Mouse (Mus musculus) adrenal gland, postnatal 0 days (tissue): ENCODE results near the gene Lrrc74b. TPM values are rescaled to one million over a fixed set of nuclear protein-coding genes. Genes with fewer than 3 reads are reported as not detected.

Experiments used
- polyA plus RNA-seq: library from polyadenylated mRNA; unstranded; fragments of >200 nt; fragmentation: Nextera tagmentation; extraction: Ambion mirVana; gene quantifications from 2 replicates; pipeline ENCODE4 v1.2.1, GENCODE M21; 2015

Gene Lrrc74b
- 0.30 and 0.52 TPM in 2 replicates for polyA plus RNA-seq

DNA sequence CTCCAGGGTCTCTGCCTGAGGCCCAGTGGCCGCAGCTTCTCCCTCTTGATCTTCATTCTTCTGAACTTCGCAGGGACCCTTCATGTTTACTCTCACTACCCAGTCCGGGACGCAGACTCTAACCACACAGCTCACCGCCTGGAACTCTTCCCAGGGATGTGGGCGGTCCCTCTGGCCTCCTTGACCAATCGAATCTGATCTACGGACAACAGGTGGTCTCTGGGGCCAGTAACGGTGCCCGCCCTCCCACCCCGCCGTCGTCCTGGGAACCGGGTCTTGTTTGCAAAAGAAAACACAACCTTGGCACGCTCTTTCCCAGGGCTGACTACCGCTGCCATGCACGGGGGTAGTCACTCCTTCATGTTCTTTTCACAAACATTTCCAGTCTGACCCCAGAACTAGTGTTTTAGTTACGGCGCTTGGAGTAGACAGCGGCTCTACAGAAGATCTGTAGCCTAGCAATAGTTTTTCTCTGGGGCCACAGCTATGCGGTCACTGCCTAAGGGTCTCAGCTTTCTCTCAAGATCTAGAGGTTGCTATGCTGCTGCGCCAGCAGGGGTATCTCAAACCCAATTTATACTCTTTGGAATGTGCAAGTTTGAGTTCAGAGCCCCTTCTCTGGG, at the start of gene Lrrc74b:
Gene Lrrc74b, minus strand, starts transcription at position 120 of the 623 bp plus-strand sequence.

DNA sequence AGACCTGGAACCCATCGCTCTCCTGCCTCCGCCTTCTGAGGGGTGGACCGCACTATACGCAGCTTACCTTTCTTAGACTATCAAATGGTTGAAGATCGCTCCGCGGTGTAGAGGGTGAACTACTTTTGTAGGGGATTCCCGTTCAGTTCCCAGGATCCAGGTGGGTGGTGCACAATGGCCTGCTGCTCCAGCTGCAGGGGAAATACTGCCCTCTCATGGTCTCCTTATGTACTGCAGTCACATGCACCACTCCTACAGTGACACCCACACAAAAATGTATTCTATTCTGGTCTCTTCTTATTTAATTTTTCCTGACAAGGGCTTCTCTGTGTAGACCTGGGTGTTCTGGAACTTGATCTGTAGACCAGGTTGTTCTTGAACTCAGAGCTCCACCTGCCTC, 22.0 kb upstream of the Lrrc74b start, which contains the start of gene Slc7a4:
Gene Slc7a4, minus strand, starts transcription at position 151 of the 400 bp plus-strand sequence.

DNA sequence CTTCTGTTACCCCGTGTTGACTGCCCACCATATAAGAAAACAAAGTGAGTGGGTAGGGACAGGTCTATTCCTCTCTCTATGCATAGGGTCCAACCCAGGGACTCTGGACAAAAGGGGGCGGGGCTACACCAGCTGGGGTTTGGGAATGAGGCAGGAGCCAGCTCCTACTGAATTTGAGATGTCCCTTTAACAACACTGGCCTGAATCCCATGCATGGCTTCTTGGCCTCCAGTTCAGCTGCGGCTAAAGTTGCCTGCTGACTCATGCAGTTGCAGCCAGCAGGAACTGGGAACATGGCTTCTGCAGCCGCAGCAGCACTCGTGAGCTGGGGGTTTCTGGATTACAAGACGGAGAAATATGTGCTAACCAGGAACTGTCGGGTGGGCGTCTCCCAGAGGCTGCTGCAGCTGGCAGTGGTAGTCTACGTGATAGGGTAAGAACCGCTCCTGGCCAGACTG, 733 bp upstream of the Lrrc74b start, which contains the start of gene P2rx6:
Gene P2rx6, plus strand, starts transcription at position 135 of the 458 bp plus-strand sequence.

DNA sequence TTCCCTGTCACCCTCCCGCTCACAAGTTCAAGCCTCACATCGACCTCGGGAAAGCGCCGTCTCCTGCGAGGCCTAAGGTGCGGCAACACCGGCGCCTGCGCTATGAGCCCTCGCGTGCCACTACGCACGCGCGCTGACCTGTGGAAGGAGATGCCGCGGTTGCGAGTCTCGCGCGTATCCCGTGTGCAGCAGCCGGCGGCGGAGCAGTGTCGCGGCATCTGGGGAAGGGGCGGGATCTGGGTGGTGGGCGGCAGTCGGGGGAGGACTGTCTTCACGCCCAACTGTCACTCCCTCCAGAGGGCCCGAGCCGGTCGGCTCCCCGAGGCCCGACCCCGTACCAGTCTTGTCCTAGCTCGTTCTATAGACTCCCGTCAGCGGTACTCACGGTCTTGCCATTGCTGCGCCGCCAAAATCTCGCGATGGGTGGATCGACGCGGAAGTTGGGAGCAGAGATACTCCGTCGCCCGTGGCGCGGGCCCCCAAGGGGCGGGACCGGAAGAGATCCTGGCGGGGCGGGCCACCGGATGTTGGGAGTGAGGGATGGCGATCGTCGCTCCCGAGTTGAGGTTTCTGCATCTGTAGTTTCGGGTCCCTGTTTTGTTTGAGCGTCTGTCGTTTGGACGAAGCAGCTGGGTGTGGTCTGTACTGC, 30.3 kb downstream of the Lrrc74b start, which contains the start of gene Thap7:
Gene Thap7, minus strand, starts transcription at position 497 of the 649 bp plus-strand sequence.

DNA sequence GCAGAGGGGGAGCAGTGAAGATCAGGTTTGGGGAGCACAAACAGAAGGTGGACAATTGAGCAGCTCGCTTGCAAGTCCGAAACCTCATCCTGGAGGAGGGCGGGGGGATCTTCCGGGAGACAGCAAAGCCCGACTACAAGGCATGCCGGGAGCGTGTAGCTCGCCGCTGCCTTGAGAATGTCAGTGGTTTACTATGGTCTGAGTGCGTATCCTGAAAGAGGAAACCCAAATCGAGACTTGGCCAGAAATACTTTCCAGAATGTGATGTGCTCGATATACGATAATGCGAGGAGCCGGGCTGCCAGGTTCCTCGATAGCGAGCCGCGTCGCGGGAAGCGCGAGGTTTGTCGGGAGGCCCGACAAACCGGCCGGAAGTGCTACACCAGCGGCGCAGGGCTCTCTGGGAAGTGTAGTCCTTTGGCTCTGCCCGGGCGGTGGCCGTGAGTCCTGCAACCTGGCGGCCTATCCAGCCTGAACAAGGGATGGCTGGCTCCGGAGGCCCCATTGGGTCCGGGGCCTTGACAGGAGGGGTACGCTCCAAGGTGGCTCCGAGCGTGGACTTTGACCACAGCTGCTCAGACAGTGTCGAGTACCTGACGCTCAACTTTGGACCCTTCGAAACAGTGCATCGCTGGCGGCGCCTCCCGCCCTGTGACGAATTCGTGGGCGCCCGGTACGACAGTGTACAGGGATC, 52.4 kb downstream of the Lrrc74b start, which contains the start of gene Lztr1:
Gene Lztr1, plus strand, starts transcription at position 143 of the 694 bp plus-strand sequence.

Other genes starting within 250 kb of the Lrrc74b start
- 6.1 and 6.9 TPM in 2 replicates for gene Serpind1, start 229.9 kb downstream of the Lrrc74b start, polyA plus RNA-seq
- gene Snap29, start 155.3 kb downstream of the Lrrc74b start, polyA plus RNA-seq, result 10.1 and 11.3 TPM in 2 replicates
- gene Pi4ka, start 154.9 kb downstream of the Lrrc74b start, polyA plus RNA-seq, result 18.3 and 19.6 TPM in 2 replicates
- 33.2 and 39.0 TPM in 2 replicates for gene Crkl, start 109.3 kb downstream of the Lrrc74b start, polyA plus RNA-seq
- gene Aifm3, start 71.6 kb downstream of the Lrrc74b start, polyA plus RNA-seq, result 2.3 and 6.2 TPM in 2 replicates
- gene Lztr1, start 52.6 kb downstream of the Lrrc74b start, polyA plus RNA-seq, result 42.0 and 49.2 TPM in 2 replicates
- 54.2 and 57.5 TPM in 2 replicates for gene Thap7, start 30.1 kb downstream of the Lrrc74b start, polyA plus RNA-seq
- 0.81 and 0.96 TPM in 2 replicates for gene P2rx6, start 638 bp upstream of the Lrrc74b start, polyA plus RNA-seq
- gene Slc7a4, start 22.0 kb upstream of the Lrrc74b start, polyA plus RNA-seq, result 10.7 and 23.6 TPM in 2 replicates
- 10.5 and 12.4 TPM in 2 replicates for gene Smpd4, start 58.1 kb upstream of the Lrrc74b start, polyA plus RNA-seq
- 11.4 and 16.4 TPM in 2 replicates for gene Ccdc74a, start 85.2 kb upstream of the Lrrc74b start, polyA plus RNA-seq
- 21.9 and 32.5 TPM in 2 replicates for gene Med15, start 171.6 kb upstream of the Lrrc74b start, polyA plus RNA-seq
- 31.6 and 40.0 TPM in 2 replicates for gene Klhl22, start 198.4 kb upstream of the Lrrc74b start, polyA plus RNA-seq
- gene Scarf2, start 236.0 kb upstream of the Lrrc74b start, polyA plus RNA-seq, result 18.1 and 30.6 TPM in 2 replicates